Mouse (Mus musculus) limb, embryonic 14.5 days (tissue): Measurements from ENCODE around the gene Capn8. TPM values are rescaled to one million over a fixed set of nuclear protein-coding genes. Genes with fewer than 3 reads are reported as not detected.

ENCODE experiments used
- ATAC-seq: fragments of 200-750 bp; cut with Nextera tagmentation; 2 replicates; pipeline ENCODE4 v1.8.0; 2017; ENCODE audit warnings: low read depth, moderate number of reproducible peaks, moderate TSS enrichment; ENCODE audit not compliant: low FRiP score
- DNase-seq: peaks from one replicate; pipeline ENCODE4 v3.0.0-alpha.2; 2015; ENCODE audit warnings: low spot score
- H3K27ac ChIP-seq: fragments of 300-500 bp; sonication (generic); replicated peaks from 2 replicates; pipeline ENCODE4 v1.5.1; 2014; ENCODE audit warnings: low read depth, mild to moderate bottlenecking, low read length, moderate library complexity, mixed read lengths
- H3K27me3 ChIP-seq: fragments of 300-500 bp; sonication (generic); 2 replicates; pipeline ENCODE4 v1.6.1; 2014; ENCODE audit warnings: low read length, mixed read lengths; ENCODE audit not compliant: control insufficient read depth, insufficient read depth
- H3K36me3 ChIP-seq: fragments of 300-500 bp; sonication (generic); 2 replicates; pipeline ENCODE4 v1.6.1; 2014; ENCODE audit warnings: mild to moderate bottlenecking, low read length, moderate library complexity, mixed read lengths; ENCODE audit not compliant: control insufficient read depth, insufficient read depth
- H3K4me1 ChIP-seq: fragments of 300-500 bp; sonication (generic); 2 replicates; pipeline ENCODE4 v1.6.1; 2014; ENCODE audit warnings: antibody characterized with exemption, low read length, mixed read lengths; ENCODE audit not compliant: control insufficient read depth, insufficient read depth
- H3K4me2 ChIP-seq: fragments of 300-500 bp; sonication (generic); replicated peaks from 2 replicates; pipeline ENCODE4 v1.6.1; 2014; ENCODE audit warnings: low read depth, mild to moderate bottlenecking, low read length, moderate library complexity; ENCODE audit not compliant: severe bottlenecking
- H3K4me3 ChIP-seq: fragments of 300-500 bp; sonication (generic); replicated peaks from 2 replicates; pipeline ENCODE4 v1.5.1; 2014; ENCODE audit warnings: low read length
- H3K9ac ChIP-seq: fragments of 300-500 bp; sonication (generic); 2 replicates; pipeline ENCODE4 v1.6.1; 2014; ENCODE audit warnings: mild to moderate bottlenecking, low read depth, low read length, moderate library complexity; ENCODE audit not compliant: severe bottlenecking
- H3K9me3 ChIP-seq: fragments of 300-500 bp; sonication (generic); 2 replicates; pipeline ENCODE4 v1.6.1; 2016; ENCODE audit warnings: low read length; ENCODE audit not compliant: control insufficient read depth
- POLR2A ChIP-seq: fragments of 200-500 bp; IDR thresholded peaks from 2 replicates; pipeline ENCODE4 v1.8.0; 2012; ENCODE audit warnings: inconsistent platforms, mild to moderate bottlenecking, moderate library complexity, borderline replicate concordance; ENCODE audit not compliant: insufficient read depth, insufficient read length; ENCODE audit errors: extremely low read depth
- WGBS: fragments of 180-500 bp; shearing (Covaris S2); extraction: QIAGEN DNeasy Blood & Tissue Kit; methylation state at CpG from one replicate; pipeline ENCODE4 v1.1.7; 2014; 5-methylcytosine and 5-hydroxymethylcytosine counted together
- polyA plus RNA-seq, 2 experiments: library from polyadenylated mRNA; depleted of rRNA in 1 of 2; stranded (reverse) in 1 of 2; unstranded in 1 of 2; fragments of >200 nt; fragmentation: Nextera tagmentation in 1 of 2; extraction: Ambion mirVana in 1 of 2; gene quantifications; 2 replicates each; pipeline versions ENCODE4 v1.2.1 to v1.2.3; 2012 to 2014

The Capn8 gene
- polyA plus RNA-seq, 2 experiments = 0.08 TPM; not detected in 1

GRCm38 (mm10) chr1:182519341-182519740 lies 45.5 kb upstream of the Capn8 start:
- no peak overlapping the region for H3K9ac ChIP-seq
- TF ChIP-seq POLR2A = no peak
- 76% methylated on average over 5 of the region's 5 CpGs for WGBS
- H3K4me3 ChIP-seq = no peak overlapping the region
- H3K27ac ChIP-seq = peak overlapping the region; percentile 90
- no peaks in the 10 kb centered on the region for H3K9me3 ChIP-seq
- no peak for DNase-seq
- ATAC-seq = no peak
- H3K4me1 ChIP-seq = peaks cover 45% of the 10 kb centered on the region
- H3K4me2 ChIP-seq = peak overlapping the region; percentile 41
- no peaks in the 10 kb centered on the region for H3K27me3 ChIP-seq
- H3K36me3 ChIP-seq = peaks cover 12% of the 10 kb centered on the region

- H3K4me1 ChIP-seq = peaks cover 40% of the 10 kb centered on the region
- WGBS = 12% methylated on average over 14 of the region's 14 CpGs
Observed at GRCm38 (mm10) chr1:182520091-182520937, 44.5 kb upstream of the Capn8 start.

GRCm38 (mm10) chr1:182520938-182521500 lies 43.8 kb upstream of the Capn8 start:
- Histone ChIP-seq H3K9me3 (no peaks in the 10 kb centered on the region), H3K9ac (no peak overlapping the region), H3K27ac (peak overlapping the region; percentile 90), H3K4me1 (peaks cover 33% of the 10 kb centered on the region), H3K4me3 (no peak overlapping the region), H3K36me3 (no peaks in the 10 kb centered on the region), H3K27me3 (no peaks in the 10 kb centered on the region), H3K4me2 (no peak overlapping the region)
- no peak for TF ChIP-seq POLR2A
- WGBS = 57% methylated on average over 8 of the region's 8 CpGs
- no peak for ATAC-seq
- DNase-seq = no peak

More at GRCm38 (mm10) chr1:182520091-182520937, 44.5 kb upstream of the Capn8 start:
- Histone ChIP-seq H3K9me3 (no peaks in the 10 kb centered on the region), H3K9ac (peak overlapping the region; percentile 25; the same call in 1 of the 2 replicates), H3K27ac (peak overlapping the region; percentile 90), H3K27me3 (no peaks in the 10 kb centered on the region), H3K36me3 (peaks cover 3% of the 10 kb centered on the region; the same call in 1 of the 2 replicates), H3K4me3 (peak overlapping the region; percentile 14), H3K4me2 (peak overlapping the region; percentile 41)
- DNase-seq = peak; percentile 97
- peak; percentile 86 for ATAC-seq
- TF ChIP-seq POLR2A = no peak

- Histone ChIP-seq H3K4me2 (no peak overlapping the region), H3K27me3 (no peaks in the 10 kb centered on the region), H3K4me3 (no peak overlapping the region), H3K27ac (no peak overlapping the region), H3K36me3 (no peaks in the 10 kb centered on the region), H3K9me3 (no peaks in the 10 kb centered on the region), H3K9ac (no peak overlapping the region), H3K4me1 (peaks cover 28% of the 10 kb centered on the region)
- 70% methylated on average over 5 of the region's 5 CpGs for WGBS
- DNase-seq (no peak), ATAC-seq (no peak)
- TF ChIP-seq POLR2A = no peak
Observed at GRCm38 (mm10) chr1:182522961-182523360, 41.8 kb upstream of the Capn8 start.

GRCm38 (mm10) chr1:182523692-182524091 lies 41.1 kb upstream of the Capn8 start:
- no peak overlapping the region for H3K9ac ChIP-seq
- ATAC-seq (no peak), DNase-seq (no peak)
- no peaks in the 10 kb centered on the region for H3K27me3 ChIP-seq
- H3K4me2 ChIP-seq = no peak overlapping the region
- no peak for TF ChIP-seq POLR2A
- WGBS = 84% methylated on average over 3 of the region's 3 CpGs
- H3K36me3 ChIP-seq = no peaks in the 10 kb centered on the region
- H3K4me3 ChIP-seq = no peak overlapping the region
- no peak overlapping the region for H3K27ac ChIP-seq
- peaks cover 32% of the 10 kb centered on the region for H3K4me1 ChIP-seq
- H3K9me3 ChIP-seq = no peaks in the 10 kb centered on the region
